In the genomic region with DNA sequence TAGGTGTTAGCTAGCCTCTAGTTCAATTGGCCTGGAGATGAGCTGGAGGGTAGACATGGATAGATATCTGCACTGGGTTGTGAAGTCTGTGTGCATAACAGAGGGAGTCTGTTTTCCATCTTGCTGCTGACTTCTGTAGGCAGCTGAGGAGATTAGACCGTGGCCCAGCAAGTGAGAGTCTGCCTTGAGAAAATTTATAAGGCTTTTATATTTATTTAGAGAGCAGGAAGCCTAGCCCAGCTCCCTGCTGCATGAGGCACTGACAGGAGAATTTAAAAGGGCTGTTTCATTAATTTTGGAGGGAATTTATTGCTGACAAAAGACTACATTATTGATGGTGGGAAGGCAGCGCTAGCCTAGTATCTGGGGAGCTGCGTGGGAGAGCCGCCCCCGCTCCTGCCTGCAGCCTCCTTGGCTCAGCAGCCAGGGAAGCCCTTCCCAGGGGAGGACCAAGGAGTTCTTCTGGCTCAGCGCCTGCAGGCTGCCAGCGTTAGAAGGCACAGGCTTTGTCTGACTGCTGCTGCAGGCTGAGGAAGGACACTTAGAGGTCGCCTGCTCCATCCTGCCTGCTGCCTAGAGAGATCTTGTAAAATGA, we compare ENCODE assay signal across 8 mouse cellular contexts.
DNase-seq lines count a peak whose midpoint lies in the region; ATAC-seq and TF ChIP-seq lines count a peak whose summit lies in the region.
"Had no signal": no experiment of that assay in that cellular context is flagged by ENCODE, and none has a peak within 500 bp of the region (broad histone marks: within the 10 kb centered on the region; RNA-seq: fewer than 3 reads in every experiment).

No protein-coding gene starts in this region.

- TF ChIP-seq CTCF in hindbrain, postnatal 0 days (IDR thresholded peaks at IDR 0.05; ENCODE audit: low read depth): no peak

- no peaks in the 10 kb centered on the region for H3K9me3 ChIP-seq in forebrain, embryonic 10.5 days
- no peaks in the 10 kb centered on the region for H3K9me3 ChIP-seq in hindbrain, postnatal 0 days (ENCODE audit: low read length)
- no peaks in the 10 kb centered on the region for H3K9me3 ChIP-seq in limb, embryonic 11.5 days (ENCODE audit: control insufficient read depth, low read length)

- H3K4me1 ChIP-seq in forebrain, embryonic 10.5 days: peaks cover 4% of the 10 kb centered on the region; the same call in 1 of the 2 replicates
- H3K4me1 ChIP-seq in hindbrain, postnatal 0 days (ENCODE audit: insufficient read depth, low read length): 0 out of 2 replicates have a peak, but pooled peaks cover 6% of the 10 kb centered on the region
- H3K4me1 ChIP-seq in limb, embryonic 11.5 days (ENCODE audit: control insufficient read depth, insufficient read depth, low read length): 0 out of 2 replicates have a peak, but pooled peaks cover 5% of the 10 kb centered on the region

- 0 out of 2 replicates have a peak overlapping the region, but pooled peaks have one; percentile 25 for H3K27ac ChIP-seq in forebrain, embryonic 10.5 days
- H3K27ac ChIP-seq in hindbrain, postnatal 0 days: peak overlapping the region; percentile 75
- no peak overlapping the region; the same call in 1 of the 2 replicates for H3K27ac ChIP-seq in limb, embryonic 11.5 days (replicated peaks; ENCODE audit: low read depth, low read length)
- H3K27ac ChIP-seq: liver, embryonic 14.5 days had no signal

- H3K4me3 ChIP-seq in forebrain, embryonic 10.5 days: no peak overlapping the region
- no peak overlapping the region for H3K4me3 ChIP-seq in hindbrain, postnatal 0 days (ENCODE audit: low read length)
- H3K4me3 ChIP-seq in limb, embryonic 11.5 days (ENCODE audit: low read depth, low read length): no peak overlapping the region

- peak; percentile 96 for ATAC-seq in hindbrain, postnatal 0 days
- peak; percentile 51; the same call in 1 of the 2 replicates for ATAC-seq in limb, embryonic 11.5 days (ENCODE audit: insufficient number of reproducible peaks, low FRiP score, low TSS enrichment, low read depth)

- H3K27me3 ChIP-seq in forebrain, embryonic 10.5 days (ENCODE audit: poor library complexity, severe bottlenecking): no peaks in the 10 kb centered on the region
- no peaks in the 10 kb centered on the region for H3K27me3 ChIP-seq in hindbrain, postnatal 0 days (ENCODE audit: insufficient read depth, low read length)
- no peaks in the 10 kb centered on the region for H3K27me3 ChIP-seq in limb, embryonic 11.5 days (ENCODE audit: control insufficient read depth, insufficient read depth, low read length)

- H3K4me2 ChIP-seq in hindbrain, postnatal 0 days (ENCODE audit: low read depth, low read length): peak overlapping the region; percentile 40
- H3K4me2 ChIP-seq in limb, embryonic 11.5 days (ENCODE audit: low read depth, severe bottlenecking): no peak overlapping the region

- WGBS in forebrain, embryonic 10.5 days: 55% methylated on average over 8 of the region's 8 CpGs
- WGBS in hindbrain, postnatal 0 days: 2% methylated on average over 8 of the region's 8 CpGs
- WGBS in limb, embryonic 11.5 days: 20% methylated on average over 8 of the region's 8 CpGs

- H3K9ac ChIP-seq in hindbrain, postnatal 0 days (replicated peaks; ENCODE audit: low read length): no peak overlapping the region; the same call in 1 of the 2 replicates
- H3K9ac ChIP-seq in limb, embryonic 11.5 days (ENCODE audit: low read length): no peak overlapping the region
- H3K9ac ChIP-seq: liver, embryonic 14.5 days had no signal

- DNase-seq in ZHBTc4 (ENCODE audit: low read depth, low spot score): peak; percentile 10
- peak; percentile 93 for DNase-seq in brain, adult 2 months (ENCODE audit: low read depth, low spot score)
- no peak for DNase-seq in forebrain, embryonic 10.5 days (ENCODE audit: extremely low spot score, low spot score)
- DNase-seq in hindbrain, postnatal 0 days (ENCODE audit: low spot score): peak; percentile 91
- peak; percentile 49 for DNase-seq in limb, embryonic 11.5 days (ENCODE audit: low spot score)
- peak; percentile 65 for DNase-seq in retina, embryonic 14.5 days (ENCODE audit: low spot score)
- DNase-seq in thymus, adult 18-20 months: no peak

- H3K36me3 ChIP-seq in forebrain, embryonic 10.5 days (replicated peaks): no peaks in the 10 kb centered on the region
- no peaks in the 10 kb centered on the region for H3K36me3 ChIP-seq in hindbrain, postnatal 0 days (ENCODE audit: insufficient read depth, low read length)
- H3K36me3 ChIP-seq in limb, embryonic 11.5 days (ENCODE audit: control insufficient read depth, insufficient read depth, low read length): no peaks in the 10 kb centered on the region

Comparison
In these comparisons a context has a peak if more than half of its experiments do, and no peak if none do; other contexts are left out.
1. DNase-seq: peak in ZHBTc4 (single experiment), brain, adult 2 months (single experiment), hindbrain, postnatal 0 days (single experiment), limb, embryonic 11.5 days (single experiment) and retina, embryonic 14.5 days (single experiment); none in forebrain, embryonic 10.5 days (single experiment) and thymus, adult 18-20 months (0 of 2).